Mouse (Mus musculus) left cerebral cortex, postnatal 36 days (tissue): Measurements from ENCODE around the gene Pdhx. TPM values are rescaled to one million over a fixed set of nuclear protein-coding genes. Genes with fewer than 3 reads are reported as not detected.

Source experiments
- DNase-seq, 2 experiments: peaks; one replicate each; pipeline ENCODE4 v3.0.0; 2021 to 2022; ENCODE audit warnings: low spot score in 2 of 2, mixed read lengths in 1 of 2
- intact Hi-C: fragments of 180-260 bp; cut with DNase I; formaldehyde crosslinking; loops from one replicate; pipeline ENCODE4 v1.15.1; 2025
- total RNA-seq, 2 experiments: library from RNA; stranded (reverse); gene quantifications; 2 replicates each; pipeline ENCODE4 v1.2.3; 2021

Pdhx gene
- total RNA-seq, 2 experiments from 2014 or later, result 53.3 to 54.1 TPM

- DNase-seq, result no peak
- intact Hi-C loops, result loop anchor here (10.0 kb wide), 1 partner anchor 472 kb away; no protein-coding TSS in a partner anchor
These were observed 6.4 kb downstream of the Pdhx start for GRCm38 (mm10) chr2:103066683-103067551.

- intact Hi-C loops, result loop anchor here (10.0 kb wide), 1 partner anchor 468 kb away; no protein-coding TSS in a partner anchor
- no peak for DNase-seq
These were observed 10.4 kb downstream of the Pdhx start for GRCm38 (mm10) chr2:103062865-103063264.

- DNase-seq, result no peak
- intact Hi-C loops, result no loop called here
These were observed 15.0 kb downstream of the Pdhx start for GRCm38 (mm10) chr2:103058266-103058665.

- intact Hi-C loops, result no loop called here
- DNase-seq, result no peak
These were observed 17.5 kb downstream of the Pdhx start for GRCm38 (mm10) chr2:103055820-103056219.

- intact Hi-C loops, result no loop called here
- DNase-seq, result no peak
These were observed 21.1 kb downstream of the Pdhx start for GRCm38 (mm10) chr2:103051937-103052893.

GRCm38 (mm10) chr2:103045286-103045685, 28.0 kb downstream of the Pdhx start:
- DNase-seq, result no peak
- intact Hi-C loops, result no loop called here

- no peak for DNase-seq
These were observed 32.4 kb downstream of the Pdhx start for GRCm38 (mm10) chr2:103040896-103041295.

GRCm38 (mm10) chr2:103037831-103038230, 35.5 kb downstream of the Pdhx start:
- intact Hi-C loops, result no loop called here
- DNase-seq, result no peak

More at GRCm38 (mm10) chr2:103040896-103041295, 32.4 kb downstream of the Pdhx start:
- intact Hi-C loops, result no loop called here

- intact Hi-C loops, result loop anchor here (5.0 kb wide), 1 partner anchor 220 kb away; no protein-coding TSS in a partner anchor
- DNase-seq, result no peak
These were observed 50.6 kb downstream of the Pdhx start for GRCm38 (mm10) chr2:103022728-103023127.

- no peak for DNase-seq
- intact Hi-C loops, result loop anchor here (5.0 kb wide), 1 partner anchor 218 kb away; no protein-coding TSS in a partner anchor
These were observed 52.9 kb downstream of the Pdhx start for GRCm38 (mm10) chr2:103020191-103020987.

GRCm38 (mm10) chr2:103018817-103019494, 54.4 kb downstream of the Pdhx start:
- DNase-seq, result no peak
- intact Hi-C loops, result loop anchor here (5.0 kb wide), 3 partner anchors 277 to 427 kb away; no protein-coding TSS in a partner anchor

GRCm38 (mm10) chr2:103017391-103017824, 55.9 kb downstream of the Pdhx start:
- no peak for DNase-seq
- intact Hi-C loops, result loop anchor here (5.0 kb wide), 3 partner anchors 275 to 425 kb away; no protein-coding TSS in a partner anchor

- no peak for DNase-seq
- intact Hi-C loops, result loop anchor here (5.0 kb wide), 3 partner anchors 274 to 424 kb away; no protein-coding TSS in a partner anchor
These were observed 57.2 kb downstream of the Pdhx start for GRCm38 (mm10) chr2:103016089-103016488.

GRCm38 (mm10) chr2:103012782-103013575, 60.3 kb downstream of the Pdhx start:
- no peak for DNase-seq
- intact Hi-C loops, result no loop called here

GRCm38 (mm10) chr2:103008221-103008620, 65.1 kb downstream of the Pdhx start:
- intact Hi-C loops, result no loop called here
- no peak for DNase-seq

GRCm38 (mm10) chr2:103004599-103004998, 68.7 kb downstream of the Pdhx start:
- intact Hi-C loops, result no loop called here
- DNase-seq, result no peak

GRCm38 (mm10) chr2:102999153-102999575, 74.1 kb downstream of the Pdhx start:
- DNase-seq, result no peak
- intact Hi-C loops, result no loop called here

GRCm38 (mm10) chr2:102998356-102998755, 75.0 kb downstream of the Pdhx start:
- DNase-seq, result no peak
- intact Hi-C loops, result no loop called here
